Mouse (Mus musculus) liver, postnatal 0 days (tissue): ENCODE data around the gene Psen1. TPM values are rescaled to one million over a fixed set of nuclear protein-coding genes. Genes with fewer than 3 reads are reported as not detected.

Source experiments
- ATAC-seq: fragments of 200-750 bp; cut with Nextera tagmentation; 2 replicates; pipeline ENCODE4 v1.8.0; 2017; ENCODE audit warnings: mild to moderate bottlenecking, moderate library complexity
- DNase-seq: peaks from one replicate; pipeline ENCODE4 v3.0.0-alpha.2; 2016
- H3K27ac ChIP-seq: fragments of 300-500 bp; sonication (generic); 2 replicates; pipeline ENCODE4 v1.5.1; 2014; ENCODE audit warnings: antibody characterized with exemption, moderate library complexity, mild to moderate bottlenecking, low read depth
- H3K27me3 ChIP-seq: fragments of 300-500 bp; sonication (generic); 2 replicates; pipeline ENCODE4 v1.6.1; 2014; ENCODE audit warnings: low read length, control low read depth, mixed read lengths; ENCODE audit not compliant: insufficient read depth
- H3K36me3 ChIP-seq: fragments of 300-500 bp; sonication (generic); replicated peaks from 2 replicates; pipeline ENCODE4 v1.6.1; 2014; ENCODE audit warnings: mild to moderate bottlenecking, control low read depth, low read length, moderate library complexity, mixed read lengths; ENCODE audit not compliant: insufficient read depth
- H3K4me1 ChIP-seq: fragments of 300-500 bp; sonication (generic); 2 replicates; pipeline ENCODE4 v1.6.1; 2014; ENCODE audit warnings: antibody characterized with exemption, mild to moderate bottlenecking, control low read depth; ENCODE audit not compliant: insufficient read depth
- H3K4me2 ChIP-seq: fragments of 300-500 bp; sonication (generic); 2 replicates; pipeline ENCODE4 v1.6.1; 2014; ENCODE audit warnings: low read depth, mild to moderate bottlenecking, low read length, moderate library complexity, mixed read lengths
- H3K4me3 ChIP-seq: fragments of 300-500 bp; sonication (generic); 2 replicates; pipeline ENCODE4 v1.5.1; 2014; ENCODE audit warnings: low read depth, low read length
- H3K9ac ChIP-seq: fragments of 300-500 bp; sonication (generic); replicated peaks from 2 replicates; pipeline ENCODE4 v1.6.1; 2014; ENCODE audit warnings: mild to moderate bottlenecking, moderate library complexity
- H3K9me3 ChIP-seq: fragments of 300-500 bp; sonication (generic); 2 replicates; pipeline ENCODE4 v1.6.1; 2016; ENCODE audit warnings: mild to moderate bottlenecking, control low read depth, low read length, mixed read lengths
- CTCF ChIP-seq: sonication (generic); IDR thresholded peaks from 2 replicates; pipeline ENCODE4 v1.5.1; 2016; ENCODE audit warnings: antibody characterized with exemption, low read depth
- EP300 ChIP-seq: IDR thresholded peaks from 2 replicates; pipeline ENCODE4 v1.6.1; 2016; ENCODE audit warnings: antibody characterized with exemption, low read depth, mild to moderate bottlenecking
- WGBS: fragments of 180-500 bp; shearing (Covaris S2); extraction: QIAGEN DNeasy Blood & Tissue Kit; methylation state at CpG from one replicate; pipeline ENCODE4 v1.1.7; 2014; ENCODE audit not compliant: insufficient replicate concordance; 5-methylcytosine and 5-hydroxymethylcytosine counted together
- polyA plus RNA-seq: library from polyadenylated mRNA; unstranded; fragments of >200 nt; fragmentation: Nextera tagmentation; extraction: Ambion mirVana; gene quantifications from 2 replicates; pipeline ENCODE4 v1.2.1, GENCODE M21; 2015

The Psen1 gene
- polyA plus RNA-seq, 1 experiment from 2014 or later, result 18.6 TPM

GRCm38 (mm10) chr12:83734047-83734446 is 46.1 kb downstream of the Psen1 start:
- Histone ChIP-seq H3K4me2 (no peak overlapping the region), H3K4me1 (no peaks in the 10 kb centered on the region), H3K27me3 (no peaks in the 10 kb centered on the region), H3K4me3 (no peak overlapping the region), H3K9me3 (no peaks in the 10 kb centered on the region), H3K36me3 (peaks cover 54% of the 10 kb centered on the region), H3K27ac (no peak overlapping the region), H3K9ac (no peak overlapping the region)
- no peak for TF ChIP-seq EP300
- no peak for TF ChIP-seq CTCF
- WGBS, result 87% methylated on average over 10 of the region's 10 CpGs
- ATAC-seq (no peak), DNase-seq (no peak)

- no peak for ATAC-seq
- DNase-seq, result no peak
- no peaks in the 10 kb centered on the region for H3K27me3 ChIP-seq
- 69% methylated on average over 8 of the region's 8 CpGs for WGBS
- H3K36me3 ChIP-seq, result peaks cover 33% of the 10 kb centered on the region
- H3K27ac ChIP-seq, result no peak overlapping the region
- no peaks in the 10 kb centered on the region for H3K9me3 ChIP-seq
- H3K9ac ChIP-seq, result no peak overlapping the region
- no peaks in the 10 kb centered on the region for H3K4me1 ChIP-seq
- no peak overlapping the region for H3K4me3 ChIP-seq
- TF ChIP-seq EP300 (no peak), CTCF (no peak)
- no peak overlapping the region for H3K4me2 ChIP-seq
Measured at GRCm38 (mm10) chr12:83736236-83736635, 48.3 kb downstream of the Psen1 start.

GRCm38 (mm10) chr12:83738651-83739050 is 50.7 kb downstream of the Psen1 start:
- ATAC-seq (no peak), DNase-seq (no peak)
- no peak overlapping the region for H3K4me2 ChIP-seq
- H3K27ac ChIP-seq, result no peak overlapping the region
- WGBS, result 81% methylated on average over 1 of the region's 1 CpGs
- H3K4me3 ChIP-seq, result no peak overlapping the region
- H3K9me3 ChIP-seq, result no peaks in the 10 kb centered on the region
- H3K36me3 ChIP-seq, result peaks cover 14% of the 10 kb centered on the region
- no peak for TF ChIP-seq CTCF
- no peak for TF ChIP-seq EP300
- no peak overlapping the region for H3K9ac ChIP-seq
- H3K4me1 ChIP-seq, result no peaks in the 10 kb centered on the region
- H3K27me3 ChIP-seq, result no peaks in the 10 kb centered on the region

GRCm38 (mm10) chr12:83741722-83742121 is 53.8 kb downstream of the Psen1 start:
- H3K4me2 ChIP-seq, result no peak overlapping the region
- DNase-seq (no peak), ATAC-seq (no peak)
- no peak overlapping the region for H3K4me3 ChIP-seq
- H3K9ac ChIP-seq, result no peak overlapping the region
- no peaks in the 10 kb centered on the region for H3K36me3 ChIP-seq
- no peak for TF ChIP-seq CTCF
- TF ChIP-seq EP300, result no peak
- no peak overlapping the region for H3K27ac ChIP-seq
- WGBS, result 60% methylated on average over 5 of the region's 5 CpGs
- no peaks in the 10 kb centered on the region for H3K27me3 ChIP-seq
- H3K4me1 ChIP-seq, result no peaks in the 10 kb centered on the region
- H3K9me3 ChIP-seq, result no peaks in the 10 kb centered on the region

- Histone ChIP-seq H3K36me3 (no peaks in the 10 kb centered on the region), H3K4me1 (no peaks in the 10 kb centered on the region), H3K9ac (no peak overlapping the region), H3K9me3 (no peaks in the 10 kb centered on the region), H3K4me3 (no peak overlapping the region), H3K27me3 (no peaks in the 10 kb centered on the region), H3K4me2 (no peak overlapping the region), H3K27ac (no peak overlapping the region)
- DNase-seq, result no peak
- TF ChIP-seq CTCF (no peak), EP300 (no peak)
- 66% methylated on average over 4 of the region's 4 CpGs for WGBS
- ATAC-seq, result no peak
Measured at GRCm38 (mm10) chr12:83742834-83743233, 54.9 kb downstream of the Psen1 start.

- Histone ChIP-seq H3K4me2 (no peak overlapping the region), H3K9ac (no peak overlapping the region), H3K27ac (no peak overlapping the region), H3K27me3 (no peaks in the 10 kb centered on the region), H3K4me3 (no peak overlapping the region), H3K9me3 (no peaks in the 10 kb centered on the region), H3K36me3 (no peaks in the 10 kb centered on the region), H3K4me1 (no peaks in the 10 kb centered on the region)
- DNase-seq (no peak), ATAC-seq (no peak)
- TF ChIP-seq EP300 (no peak), CTCF (no peak)
- 68% methylated on average over 3 of the region's 3 CpGs for WGBS
Measured at GRCm38 (mm10) chr12:83743712-83744111, 55.8 kb downstream of the Psen1 start.

GRCm38 (mm10) chr12:83749186-83749585 is 61.2 kb downstream of the Psen1 start:
- Histone ChIP-seq H3K27ac (no peak overlapping the region), H3K36me3 (no peaks in the 10 kb centered on the region), H3K4me3 (no peak overlapping the region), H3K4me2 (no peak overlapping the region), H3K4me1 (0 out of 2 replicates have a peak, but pooled peaks cover 4% of the 10 kb centered on the region), H3K9ac (no peak overlapping the region), H3K27me3 (no peaks in the 10 kb centered on the region), H3K9me3 (no peaks in the 10 kb centered on the region)
- ATAC-seq, result no peak
- no peak for DNase-seq
- no peak for TF ChIP-seq EP300
- no peak for TF ChIP-seq CTCF
- 62% methylated on average over 1 of the region's 1 CpGs for WGBS
